ENCODE assay signal across 22 mouse cellular contexts in the genomic region with DNA sequence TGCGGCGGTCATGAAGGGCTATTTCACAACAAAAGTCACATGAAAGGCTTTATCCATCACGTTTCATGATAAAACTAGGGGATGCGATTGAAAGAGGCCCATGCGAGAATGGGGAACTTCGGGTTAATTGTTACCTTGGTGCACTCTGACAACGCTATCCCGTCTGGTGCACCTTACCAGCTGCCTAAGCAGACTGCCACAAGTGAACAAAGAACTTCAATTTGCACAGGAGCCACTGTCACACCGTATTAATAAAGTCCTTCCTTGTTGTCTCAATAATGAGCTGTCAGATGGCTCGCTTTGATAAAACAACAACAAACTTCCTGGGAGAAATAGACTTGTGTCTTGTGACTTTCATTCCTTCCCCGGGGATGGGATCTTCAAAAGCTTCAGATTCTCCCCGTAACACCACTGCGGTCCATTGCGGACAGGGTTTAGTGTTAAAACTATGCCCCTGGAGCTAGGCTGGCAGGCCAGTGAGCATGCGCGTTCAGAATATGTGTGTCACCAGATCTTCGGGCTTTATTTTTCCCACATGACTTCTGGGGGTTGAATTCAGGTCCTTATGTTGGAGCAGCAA.
A peak's percentile ranks its signal among the peaks of the same experiment; 100 is the strongest.
DNase-seq lines count a peak whose midpoint lies in the region; ATAC-seq and TF ChIP-seq lines count a peak whose summit lies in the region.
"Had no signal": no experiment of that assay in that cellular context is flagged by ENCODE, and none has a peak within 500 bp of the region (broad histone marks: within the 10 kb centered on the region; RNA-seq: fewer than 3 reads in every experiment).

No protein-coding gene starts in this region.

- H3K4me1 ChIP-seq in hindbrain, embryonic 12.5 days: peaks cover 19% of the 10 kb centered on the region
- peaks cover 3% of the 10 kb centered on the region; the same call in 1 of the 2 replicates for H3K4me1 ChIP-seq in hindbrain, postnatal 0 days (ENCODE audit: insufficient read depth, low read length)
- peaks cover 21% of the 10 kb centered on the region for H3K4me1 ChIP-seq in midbrain, embryonic 15.5 days
- H3K4me1 ChIP-seq: embryonic facial prominence, embryonic 15.5 days; limb, embryonic 15.5 days had no signal

- H3K27me3 ChIP-seq in hindbrain, embryonic 12.5 days: no peaks in the 10 kb centered on the region
- H3K27me3 ChIP-seq in hindbrain, postnatal 0 days (ENCODE audit: insufficient read depth, low read length): no peaks in the 10 kb centered on the region
- no peaks in the 10 kb centered on the region for H3K27me3 ChIP-seq in midbrain, embryonic 15.5 days (replicated peaks)
- H3K27me3 ChIP-seq: embryonic facial prominence, embryonic 15.5 days; heart, embryonic 13.5 days; limb, embryonic 15.5 days had no signal

- H3K27ac ChIP-seq in hindbrain, embryonic 12.5 days: peak overlapping the region; percentile 78
- no peak overlapping the region for H3K27ac ChIP-seq in hindbrain, postnatal 0 days
- H3K27ac ChIP-seq in midbrain, embryonic 15.5 days: peak overlapping the region; percentile 76
- H3K27ac ChIP-seq: embryonic facial prominence, embryonic 15.5 days; heart, adult 2 months; heart, embryonic 13.5 days; kidney, postnatal 0 days; limb, embryonic 15.5 days had no signal

- no peaks in the 10 kb centered on the region for H3K36me3 ChIP-seq in hindbrain, embryonic 12.5 days
- H3K36me3 ChIP-seq in hindbrain, postnatal 0 days (ENCODE audit: insufficient read depth, low read length): no peaks in the 10 kb centered on the region
- no peaks in the 10 kb centered on the region for H3K36me3 ChIP-seq in midbrain, embryonic 15.5 days (replicated peaks)
- H3K36me3 ChIP-seq: embryonic facial prominence, embryonic 15.5 days; heart, embryonic 13.5 days; limb, embryonic 15.5 days had no signal

- H3K9me3 ChIP-seq in hindbrain, embryonic 12.5 days (replicated peaks): no peaks in the 10 kb centered on the region
- no peaks in the 10 kb centered on the region for H3K9me3 ChIP-seq in hindbrain, postnatal 0 days (ENCODE audit: low read length)
- no peaks in the 10 kb centered on the region for H3K9me3 ChIP-seq in midbrain, embryonic 15.5 days
- H3K9me3 ChIP-seq: embryonic facial prominence, embryonic 15.5 days; heart, embryonic 13.5 days; limb, embryonic 15.5 days had no signal

- no peak for TF ChIP-seq CTCF in hindbrain, postnatal 0 days (IDR thresholded peaks at IDR 0.05; ENCODE audit: low read depth)

- H3K4me3 ChIP-seq in hindbrain, embryonic 12.5 days: no peak overlapping the region
- no peak overlapping the region for H3K4me3 ChIP-seq in hindbrain, postnatal 0 days (ENCODE audit: low read length)
- no peak overlapping the region for H3K4me3 ChIP-seq in midbrain, embryonic 15.5 days
- H3K4me3 ChIP-seq: embryonic facial prominence, embryonic 15.5 days; heart, adult 2 months; heart, embryonic 13.5 days; limb, embryonic 15.5 days had no signal

- no peak for DNase-seq in hindbrain, postnatal 0 days (ENCODE audit: low spot score)
- no peak for DNase-seq in adrenal gland, postnatal 14 days
- DNase-seq in thymus, postnatal 25 days: no peak
- no peak for DNase-seq in natural killer cell, adult 2 months (ENCODE audit: low spot score in 2 of 2)
- DNase-seq: adrenal gland, adult 8-10 months; cerebellum, adult 8-10 months; gastrocnemius, postnatal 25 days; heart, adult 2 months; heart, postnatal 14 days; kidney, adult 18-20 months; left cerebral cortex, postnatal 4 days; lung, postnatal 4 days; right cerebral cortex, postnatal 25 days; spleen, adult 18-20 months had no signal

- no peak overlapping the region; the same call in 1 of the 2 replicates for H3K4me2 ChIP-seq in hindbrain, embryonic 12.5 days (replicated peaks)
- H3K4me2 ChIP-seq in hindbrain, postnatal 0 days (ENCODE audit: low read depth, low read length): 0 out of 2 replicates have a peak overlapping the region, but pooled peaks have one; percentile 21
- H3K4me2 ChIP-seq in midbrain, embryonic 15.5 days: peak overlapping the region; percentile 33
- H3K4me2 ChIP-seq: embryonic facial prominence, embryonic 15.5 days; heart, embryonic 13.5 days; limb, embryonic 15.5 days had no signal

- peak; percentile 38; the same call in 1 of the 2 replicates for ATAC-seq in hindbrain, embryonic 12.5 days (ENCODE audit: low FRiP score)
- no peak for ATAC-seq in hindbrain, postnatal 0 days
- ATAC-seq in midbrain, embryonic 15.5 days (replicated peaks): peak; percentile 64
- ATAC-seq in monocyte, adult 5-6 weeks (replicated peaks; ENCODE audit: insufficient number of reproducible peaks, low FRiP score, low TSS enrichment, poor library complexity, severe bottlenecking): no peak
- ATAC-seq: activated CD4-positive, CD25-positive, alpha-beta regulatory T cell, adult 4 months had no signal

- no peak overlapping the region for H3K9ac ChIP-seq in hindbrain, embryonic 12.5 days
- H3K9ac ChIP-seq in hindbrain, postnatal 0 days (replicated peaks; ENCODE audit: low read length): no peak overlapping the region
- H3K9ac ChIP-seq in midbrain, embryonic 15.5 days: no peak overlapping the region
- H3K9ac ChIP-seq: embryonic facial prominence, embryonic 15.5 days; heart, embryonic 13.5 days; limb, embryonic 15.5 days had no signal

- 67% methylated on average over 17 of the region's 17 CpGs for WGBS in hindbrain, embryonic 12.5 days
- WGBS in hindbrain, postnatal 0 days: 59% methylated on average over 17 of the region's 17 CpGs
- 40% methylated on average over 17 of the region's 17 CpGs for WGBS in midbrain, embryonic 15.5 days

Comparison
In these comparisons a context has a peak if more than half of its experiments do, and no peak if none do; other contexts are left out.
1. ATAC-seq: peak in hindbrain, embryonic 12.5 days (single experiment) and midbrain, embryonic 15.5 days (single experiment); none in hindbrain, postnatal 0 days (single experiment) and monocyte, adult 5-6 weeks (single experiment).